Mouse (Mus musculus): Measurements from ENCODE around the gene Srm.
A peak's percentile ranks its signal among the peaks of the same experiment; 100 is the strongest.

Gene Srm

DNA sequence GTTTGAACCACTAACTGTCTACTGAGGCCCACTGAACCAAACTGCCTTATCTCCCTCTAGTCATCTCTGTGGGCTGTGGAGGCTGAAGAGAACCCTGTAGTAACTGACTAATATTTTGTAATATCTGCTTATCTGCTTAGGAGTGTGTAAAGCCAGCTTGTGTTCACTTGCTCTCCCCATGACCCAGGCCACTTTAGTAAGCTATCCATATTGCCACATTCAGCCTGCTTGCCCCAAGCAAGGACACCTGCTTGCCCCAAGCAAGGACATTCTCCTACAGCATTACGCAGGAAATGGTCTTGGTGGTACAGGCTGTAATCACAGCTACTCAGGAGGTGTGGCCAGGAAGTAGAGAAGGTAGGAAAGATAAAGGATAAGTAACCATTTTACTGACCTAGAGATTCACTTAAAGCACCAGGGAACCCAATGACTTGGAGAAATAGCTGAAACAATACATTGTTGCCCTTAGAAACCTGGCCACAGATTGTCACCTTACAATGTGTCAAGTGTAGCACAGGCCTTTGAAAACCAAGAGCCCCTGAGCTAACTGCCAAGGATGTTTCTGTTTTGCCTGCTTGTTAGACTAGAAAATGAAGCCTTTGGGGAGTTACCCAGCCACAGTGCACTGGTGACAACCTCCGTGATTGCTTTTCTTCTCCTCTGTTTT, 42.2 kb downstream of the Srm start:
- DNase-seq (ENCODE audit: low spot score in 2 of 2), result no peak

DNA sequence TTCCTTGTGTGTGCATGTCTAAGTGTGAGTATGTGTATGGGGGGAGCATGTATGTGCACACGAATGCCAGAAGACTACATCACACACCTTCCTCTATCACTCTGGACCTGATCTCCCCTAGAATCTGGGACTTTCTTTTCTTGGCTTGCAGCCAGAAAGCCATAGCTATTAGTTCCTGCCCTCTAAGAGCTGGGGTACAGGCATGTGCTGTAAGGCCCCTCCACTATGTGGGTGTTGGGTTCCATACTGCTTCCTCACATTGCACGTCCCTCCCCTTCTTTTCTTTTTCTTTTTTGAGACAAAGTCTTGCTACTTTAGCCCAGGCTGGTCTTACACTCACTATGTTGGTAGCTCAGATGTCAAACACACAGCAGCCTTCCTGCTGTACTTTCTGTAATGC, 44.0 kb downstream of the Srm start:
- no peak for DNase-seq (ENCODE audit: low spot score in 2 of 2)

DNA sequence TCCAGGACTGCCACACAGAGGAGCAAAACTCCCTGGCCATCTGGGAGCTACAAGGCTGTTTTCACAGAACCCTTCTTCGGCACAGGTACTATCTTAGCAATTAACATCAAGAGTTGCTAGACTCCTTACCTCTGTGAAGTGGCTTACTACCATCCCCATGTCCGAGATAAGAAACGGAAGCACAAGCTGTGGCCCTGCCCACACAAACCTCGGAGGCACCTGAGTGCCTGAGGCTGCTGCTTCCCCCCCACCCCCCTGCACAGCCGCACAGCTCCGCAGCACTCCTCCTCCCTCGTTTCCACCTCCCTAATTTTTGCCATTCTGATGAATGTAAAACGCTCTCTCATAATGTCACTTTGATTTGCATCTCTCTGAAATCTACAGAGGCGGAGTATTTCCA, 47.0 kb downstream of the Srm start:
- DNase-seq (ENCODE audit: low spot score in 2 of 2), result no peak

DNA sequence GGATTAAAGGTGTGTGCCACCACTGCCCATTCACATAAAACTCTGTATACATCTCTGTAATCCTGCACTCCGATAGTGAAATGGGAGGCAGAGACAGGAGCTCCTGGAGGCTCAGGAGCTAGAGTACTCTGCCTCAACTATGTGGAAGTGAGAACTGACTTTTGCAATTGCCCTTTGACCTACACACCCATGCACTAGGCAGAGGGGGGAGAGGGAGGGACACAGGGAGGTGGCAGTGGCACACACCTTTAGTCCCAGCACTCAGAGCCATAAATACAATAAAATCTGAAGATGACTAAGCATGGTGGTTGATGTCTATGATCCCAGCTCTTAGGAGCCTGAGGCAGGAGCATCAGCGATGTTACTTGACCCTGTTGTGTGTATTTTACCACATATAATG, 48.2 kb downstream of the Srm start:
- no peak for DNase-seq (ENCODE audit: low spot score in 2 of 2)

DNA sequence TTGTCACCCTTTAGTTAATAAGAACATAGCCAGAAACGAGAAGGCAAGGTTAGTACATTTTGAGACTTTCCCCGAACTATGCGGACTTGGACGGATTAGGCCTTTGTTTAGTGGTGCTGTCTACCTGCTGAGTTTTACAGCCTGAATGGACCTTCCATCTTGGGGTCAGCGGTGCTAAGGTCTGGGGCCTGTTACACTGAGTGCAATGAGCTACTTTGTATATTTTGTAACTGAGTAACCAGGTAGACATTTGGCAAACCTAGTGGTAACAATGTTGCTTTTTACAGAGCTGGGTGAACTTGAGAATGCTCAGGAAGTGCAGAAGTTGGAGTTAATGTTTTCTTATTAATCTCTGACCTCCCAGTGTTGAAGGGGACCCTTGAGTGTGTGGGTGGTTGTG, 49.8 kb downstream of the Srm start:
- no peak for DNase-seq (ENCODE audit: low spot score in 2 of 2)

DNA sequence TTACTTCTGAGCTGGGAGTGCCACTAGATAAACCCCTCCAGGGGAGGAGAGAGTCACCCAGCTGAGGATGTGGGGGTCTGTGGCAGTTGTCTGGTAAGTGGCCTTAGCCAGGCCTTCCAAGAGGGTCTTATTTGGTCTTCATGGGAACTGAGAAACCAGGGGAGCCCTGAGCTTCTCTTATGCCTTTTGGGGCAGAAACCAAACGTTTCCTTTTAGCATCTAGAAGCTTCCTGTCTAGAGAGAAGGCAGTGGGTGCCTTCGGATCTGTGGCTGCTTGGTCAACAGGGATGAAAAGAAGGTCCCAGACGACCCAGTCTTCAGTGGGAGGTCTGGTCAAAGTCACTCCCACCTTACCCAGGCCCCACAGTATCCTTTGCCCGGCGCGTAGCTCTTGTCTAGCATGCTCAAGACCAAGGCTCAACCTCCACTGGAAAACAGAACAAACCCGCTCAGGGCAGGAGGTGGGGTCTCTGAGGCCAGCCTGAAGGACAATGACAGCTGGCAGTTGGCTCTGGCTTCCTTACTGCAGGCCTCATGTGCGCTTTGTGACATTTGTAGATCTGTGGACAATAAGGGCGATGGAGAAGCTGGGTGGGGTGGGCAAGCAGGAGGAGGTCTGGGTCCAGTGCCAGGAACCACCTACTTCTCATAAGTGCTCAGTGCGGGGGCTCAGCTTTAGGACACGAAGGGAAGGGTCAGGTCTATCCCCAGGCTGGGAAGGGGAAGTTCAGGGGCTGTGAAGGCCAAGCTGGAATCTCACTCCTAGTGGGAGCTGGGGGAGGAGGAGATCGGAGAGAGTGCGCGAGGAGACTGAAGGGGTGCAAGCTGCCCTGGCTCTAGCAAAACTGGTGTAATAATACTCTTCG, 52.2 kb downstream of the Srm start, which contains the start of gene Gm572:
Gene Gm572 (plus strand): TSS at position 27 of the 866 bp plus-strand sequence.
- DNase-seq (ENCODE audit: low spot score in 2 of 2), result no peak

DNA sequence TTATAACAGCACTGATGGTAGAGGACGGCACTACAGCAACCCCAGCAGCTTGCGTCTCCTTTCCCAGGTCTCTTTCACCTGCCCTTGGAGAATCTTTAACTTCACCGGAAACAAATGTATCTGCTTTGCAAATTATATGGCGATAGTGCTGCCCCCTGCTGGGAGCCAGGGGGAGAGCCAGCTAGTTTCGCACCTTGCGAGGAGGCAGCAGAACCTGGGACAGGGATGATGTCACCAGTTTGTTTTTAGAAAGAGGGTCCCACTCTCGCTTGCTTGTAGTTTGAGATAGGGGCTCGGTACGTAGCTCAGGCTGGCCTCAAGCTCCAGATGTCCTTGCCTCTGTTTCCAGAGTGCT, 52.8 kb downstream of the Srm start:
- DNase-seq (ENCODE audit: low spot score in 2 of 2), result peak; percentile 38 to 73

Data from urinary bladder, postnatal 4 days (tissue).